Mouse (Mus musculus): ENCODE measurements around the gene Nfx1. TPM values are rescaled to one million over a fixed set of nuclear protein-coding genes. Genes with fewer than 3 reads are reported as not detected.

Nfx1 gene
- polyA plus RNA-seq, 3 experiments from 2014 or later, result 76.3 to 164 (median 120) TPM

DNA sequence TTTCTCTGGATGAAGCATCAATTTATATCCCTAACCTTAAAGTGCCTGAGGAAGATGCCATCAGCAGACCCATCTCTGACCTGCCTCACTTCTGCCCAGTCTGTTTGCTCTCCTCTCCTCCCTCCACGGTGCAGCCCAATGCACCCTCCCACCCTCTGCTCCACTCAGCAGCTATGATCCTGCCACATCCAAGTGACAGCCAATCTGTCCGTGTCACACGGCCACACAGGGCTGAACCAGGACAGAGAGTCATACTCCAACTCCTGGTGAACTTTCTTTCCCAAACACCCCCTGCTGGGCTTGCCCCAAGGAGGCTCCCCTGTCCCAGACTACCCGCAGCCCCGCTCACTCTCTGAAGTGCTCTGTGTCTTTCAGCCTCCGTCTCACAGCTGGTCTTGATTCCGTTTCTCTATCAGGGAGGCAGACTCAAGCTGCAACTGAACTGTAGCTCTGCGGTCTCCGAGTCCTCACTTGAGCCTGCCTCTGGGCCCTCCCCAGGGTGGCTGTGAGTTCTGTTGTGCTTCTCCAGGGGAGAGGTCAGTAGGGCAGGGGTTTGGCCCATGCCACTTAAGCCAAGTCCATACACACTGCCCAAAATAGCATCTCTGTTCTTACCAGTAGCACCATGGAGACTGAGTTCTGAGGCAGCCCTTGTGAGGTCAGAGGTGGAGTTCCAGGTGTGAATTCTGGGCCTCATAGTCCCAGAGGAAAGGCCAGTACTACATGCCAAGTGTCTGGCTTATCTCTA is 77.0 kb downstream of the Nfx1 start, which contains the start of gene Aqp7:
Gene Aqp7 (minus strand): TSS at position 616 of the 748 bp plus-strand sequence.
- ATAC-seq, result no peak

DNA sequence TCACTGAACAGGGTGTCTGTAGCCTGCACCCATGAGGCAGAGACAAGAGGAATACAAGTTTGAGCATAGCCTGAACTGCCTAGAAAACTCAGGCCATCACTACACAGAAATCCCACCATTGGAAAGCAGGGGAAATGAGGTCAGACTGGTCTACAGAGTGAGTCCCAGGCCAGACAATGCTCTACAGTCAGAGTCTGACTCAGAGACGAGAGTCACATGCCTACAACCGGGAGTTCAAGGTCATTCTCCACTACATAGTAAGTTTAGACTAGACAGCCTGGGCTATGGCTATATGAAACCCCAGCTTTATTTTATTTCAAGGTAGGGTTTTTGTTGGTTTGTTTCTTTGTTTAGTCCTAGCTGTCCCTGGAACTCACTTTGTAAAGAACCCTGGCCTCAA is 78.2 kb downstream of the Nfx1 start:
- ATAC-seq, result no peak

DNA sequence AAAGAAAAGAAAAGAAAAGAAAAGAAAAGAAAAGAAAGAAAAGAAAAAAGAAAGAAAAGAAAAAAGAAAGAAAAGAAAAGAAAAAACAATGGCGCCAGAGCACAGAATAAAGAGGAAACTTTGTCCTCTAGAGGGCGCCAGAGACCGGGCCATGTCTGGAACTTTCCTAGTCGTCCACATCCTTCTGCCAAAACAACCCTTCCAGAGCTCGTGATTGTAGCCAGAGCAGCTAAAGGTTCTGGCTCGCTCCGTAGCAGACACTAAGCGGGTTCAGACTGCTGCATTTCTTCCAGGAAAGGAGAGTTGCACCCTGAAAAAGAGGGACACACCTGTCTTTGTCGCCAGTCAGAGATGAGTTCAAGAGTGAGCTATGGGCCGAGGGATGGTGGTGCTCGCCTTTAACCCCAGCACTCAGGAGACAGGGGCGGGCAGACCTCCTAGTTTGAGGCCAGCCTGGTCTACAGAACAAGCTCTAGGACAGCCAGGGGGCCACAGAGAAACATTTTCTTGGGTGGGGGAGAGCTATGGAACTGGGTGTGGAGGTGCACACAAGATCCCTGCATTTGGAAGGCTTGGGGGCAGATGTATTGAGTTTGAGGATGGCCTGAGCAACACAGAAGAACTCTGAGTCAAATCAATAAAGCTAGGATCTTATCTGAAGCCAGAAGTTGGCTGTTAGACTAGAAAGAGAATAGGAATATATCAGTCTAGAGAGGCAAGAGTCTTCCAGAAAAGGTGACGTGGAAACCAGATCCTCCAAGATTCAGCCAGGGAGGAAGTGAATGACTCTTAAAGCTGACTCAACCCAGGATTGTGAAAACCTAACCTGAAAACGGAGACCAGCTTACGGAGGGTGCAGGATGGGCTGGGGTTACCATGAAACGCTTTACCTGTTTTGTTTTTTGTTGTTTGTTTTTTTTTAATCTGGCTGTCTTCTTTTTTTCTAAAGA is 80.3 kb downstream of the Nfx1 start:
- ATAC-seq, result peak; percentile 80

DNA sequence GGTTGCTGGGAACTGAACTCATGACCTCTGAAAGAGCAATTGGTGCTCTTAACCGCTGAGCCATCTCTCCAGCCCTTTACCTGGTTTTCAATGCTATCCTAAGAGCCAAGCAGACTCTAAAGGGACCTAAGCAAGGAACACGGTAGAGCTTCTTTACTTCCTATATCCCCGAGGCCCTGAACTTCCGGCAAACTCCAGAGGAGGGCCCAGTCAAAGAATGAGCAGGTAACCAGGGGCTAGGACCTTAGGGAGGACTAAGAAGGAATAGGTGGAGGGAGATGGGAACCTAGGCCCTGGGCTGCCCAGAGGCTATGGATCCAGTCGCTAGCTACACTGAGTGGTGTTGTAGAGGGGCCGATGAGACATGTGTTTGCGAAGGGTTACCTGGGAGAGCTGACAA is 81.1 kb downstream of the Nfx1 start:
- ATAC-seq, result no peak

DNA sequence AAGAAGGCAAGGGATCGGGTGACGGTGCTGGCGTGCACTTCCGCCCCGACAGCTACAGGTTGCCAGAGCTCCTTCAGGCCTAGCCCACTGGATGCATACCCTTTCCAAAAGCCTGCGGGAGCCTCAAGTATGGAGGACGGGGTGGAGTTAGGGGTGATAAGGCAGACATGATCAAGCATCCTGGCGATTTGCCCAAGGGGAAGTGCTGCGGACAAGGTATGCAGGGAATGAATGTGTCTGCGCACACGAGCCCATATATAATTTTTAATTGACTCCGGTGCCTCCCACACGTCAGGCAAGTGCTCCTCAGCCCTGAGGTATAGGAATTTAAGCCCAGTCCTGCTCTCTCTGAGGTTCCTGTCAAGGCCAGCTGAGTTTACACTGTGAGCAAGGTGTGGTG is 84.4 kb downstream of the Nfx1 start:
- no peak for ATAC-seq

DNA sequence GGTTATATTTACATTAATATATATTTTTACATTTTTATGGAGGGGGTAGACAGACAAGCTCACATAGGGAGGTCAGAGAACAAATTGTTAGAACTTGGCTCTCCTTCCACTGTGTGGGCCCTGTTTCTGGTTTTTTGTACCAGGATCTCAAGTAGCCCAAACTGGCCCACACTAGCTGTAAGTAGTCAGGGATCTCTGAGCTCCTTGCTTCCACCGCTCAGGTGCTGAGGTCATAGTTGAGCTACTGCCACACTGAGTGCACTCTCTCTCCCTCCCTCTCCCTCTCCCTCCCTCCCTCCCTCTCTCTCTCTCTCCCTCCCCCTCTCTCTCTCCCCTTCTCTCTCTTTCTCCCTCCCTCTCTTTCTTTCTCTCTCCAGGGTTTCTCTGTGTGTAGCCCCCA is 85.5 kb downstream of the Nfx1 start:
- ATAC-seq, result no peak

DNA sequence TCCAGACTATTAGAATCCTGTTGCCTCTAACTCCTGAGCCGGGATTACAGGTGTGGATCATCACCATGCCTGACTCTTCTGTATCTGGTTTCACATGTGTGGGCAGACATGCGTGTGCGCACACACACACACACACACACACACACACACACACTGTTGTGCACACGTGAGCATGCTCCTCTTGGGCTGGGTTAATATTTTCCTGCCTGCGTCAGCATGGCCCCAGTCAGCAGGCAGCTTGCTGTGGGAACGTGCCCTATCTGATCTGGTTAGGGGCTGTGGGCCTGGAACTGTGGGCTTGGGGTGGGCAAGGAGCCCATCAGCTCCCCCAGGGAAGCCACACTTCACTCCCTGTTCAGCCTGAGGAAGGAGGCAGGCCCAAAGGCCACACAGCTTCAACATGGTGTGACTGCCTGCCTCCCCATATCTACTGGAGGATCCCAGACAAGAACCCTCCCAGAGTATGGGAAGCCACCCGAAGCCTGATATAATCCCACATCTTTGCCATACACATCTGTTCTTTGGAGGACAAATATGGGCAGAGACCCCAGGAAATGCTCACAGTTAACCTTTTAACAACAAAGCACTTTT is 86.1 kb downstream of the Nfx1 start:
- ATAC-seq, result no peak

DNA sequence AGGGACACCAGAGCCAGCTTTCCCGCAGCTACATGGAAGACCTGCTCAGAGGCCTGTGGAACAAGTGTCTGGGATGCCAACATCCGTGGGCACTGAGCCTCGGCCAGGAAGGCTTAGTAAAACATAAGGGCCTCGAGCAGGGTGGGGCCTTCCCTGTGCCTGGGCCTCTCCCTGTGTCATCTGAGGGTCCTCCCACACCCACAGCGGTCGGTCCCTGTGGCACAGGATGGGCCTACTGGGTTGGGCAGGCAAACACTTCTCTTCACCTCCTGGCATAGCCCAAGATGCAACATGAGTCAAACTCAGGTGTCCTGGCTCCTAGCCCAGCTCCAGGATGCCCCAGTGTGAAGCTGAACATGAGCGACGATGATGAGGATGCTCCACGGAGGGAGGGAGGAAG is 86.7 kb downstream of the Nfx1 start:
- no peak for ATAC-seq

DNA sequence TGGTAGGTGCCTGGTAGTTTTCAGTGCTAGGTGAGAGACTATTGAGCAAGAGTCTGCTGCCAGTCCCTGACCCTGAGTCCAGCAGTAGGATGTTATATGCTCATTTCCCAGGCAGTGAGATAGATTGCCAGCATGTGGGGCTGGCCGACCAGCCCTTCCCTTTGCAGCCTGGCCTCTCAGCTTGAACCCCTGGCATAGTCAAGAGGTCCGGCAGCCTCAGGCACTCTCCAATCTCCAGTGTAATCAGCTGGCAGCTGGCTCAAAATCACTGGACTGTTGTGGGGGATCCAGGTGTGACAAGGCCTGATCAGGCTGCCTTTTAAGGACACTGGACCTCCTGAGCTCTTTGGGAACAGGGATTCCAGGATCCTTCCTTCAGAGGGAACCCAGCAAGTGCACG is 92.6 kb downstream of the Nfx1 start:
- no peak for ATAC-seq

DNA sequence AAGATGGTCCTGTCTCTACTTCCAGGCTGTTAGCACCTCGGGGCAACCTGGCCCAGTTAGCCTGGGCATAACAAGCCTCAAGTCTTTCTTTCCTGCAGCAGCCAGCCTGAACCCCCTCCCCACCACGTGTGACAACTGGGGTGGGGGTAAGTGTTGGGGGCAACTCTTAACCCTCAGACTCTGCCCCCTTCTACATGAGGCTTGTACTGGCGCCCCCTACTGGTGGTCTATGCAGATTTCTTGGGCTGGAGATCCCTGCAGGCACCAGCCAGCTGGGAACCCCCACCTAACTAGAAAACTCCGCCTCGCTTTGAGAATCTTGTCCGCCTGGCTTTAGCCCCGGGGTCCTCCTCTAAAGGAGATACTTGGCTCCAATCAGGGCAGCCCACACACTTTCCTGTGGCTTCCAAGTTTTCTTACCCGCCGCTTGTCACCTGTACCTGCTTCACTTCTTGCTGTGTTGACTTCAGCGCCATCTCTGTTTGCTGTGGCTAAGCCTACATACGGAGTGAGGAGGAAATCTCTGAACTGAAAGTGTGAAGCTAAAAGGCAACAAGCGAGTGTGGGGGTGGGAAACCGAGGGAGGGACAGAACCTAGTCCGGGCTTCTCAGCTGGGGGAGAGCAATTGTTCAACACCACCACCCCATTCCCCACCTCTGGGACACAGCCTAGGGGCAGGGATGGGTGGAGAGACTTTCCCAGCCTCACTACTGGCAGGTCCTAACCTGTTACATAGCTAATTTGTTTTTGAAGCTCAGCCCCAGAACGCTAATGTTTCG is 93.4 kb downstream of the Nfx1 start:
- no peak for ATAC-seq

DNA sequence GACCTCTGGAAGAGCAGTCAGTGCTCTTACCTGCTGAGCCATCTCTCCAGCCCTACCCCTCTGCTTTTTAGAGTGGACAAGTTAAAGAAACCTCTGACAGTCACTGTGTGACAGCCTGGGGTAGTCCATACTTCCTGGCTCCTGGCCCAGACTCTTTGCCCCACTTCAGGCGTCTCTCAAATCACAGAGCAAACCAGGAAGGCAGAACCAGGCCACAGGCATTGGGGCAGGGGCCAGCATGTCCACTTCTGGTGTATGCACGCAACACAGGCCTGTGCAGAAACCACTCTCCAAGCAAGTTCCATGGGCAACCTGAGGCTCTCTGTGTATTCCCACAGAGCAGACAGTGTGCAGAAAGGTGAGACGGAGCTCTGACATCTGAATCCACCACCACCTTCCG is 94.5 kb downstream of the Nfx1 start:
- ATAC-seq, result no peak

DNA sequence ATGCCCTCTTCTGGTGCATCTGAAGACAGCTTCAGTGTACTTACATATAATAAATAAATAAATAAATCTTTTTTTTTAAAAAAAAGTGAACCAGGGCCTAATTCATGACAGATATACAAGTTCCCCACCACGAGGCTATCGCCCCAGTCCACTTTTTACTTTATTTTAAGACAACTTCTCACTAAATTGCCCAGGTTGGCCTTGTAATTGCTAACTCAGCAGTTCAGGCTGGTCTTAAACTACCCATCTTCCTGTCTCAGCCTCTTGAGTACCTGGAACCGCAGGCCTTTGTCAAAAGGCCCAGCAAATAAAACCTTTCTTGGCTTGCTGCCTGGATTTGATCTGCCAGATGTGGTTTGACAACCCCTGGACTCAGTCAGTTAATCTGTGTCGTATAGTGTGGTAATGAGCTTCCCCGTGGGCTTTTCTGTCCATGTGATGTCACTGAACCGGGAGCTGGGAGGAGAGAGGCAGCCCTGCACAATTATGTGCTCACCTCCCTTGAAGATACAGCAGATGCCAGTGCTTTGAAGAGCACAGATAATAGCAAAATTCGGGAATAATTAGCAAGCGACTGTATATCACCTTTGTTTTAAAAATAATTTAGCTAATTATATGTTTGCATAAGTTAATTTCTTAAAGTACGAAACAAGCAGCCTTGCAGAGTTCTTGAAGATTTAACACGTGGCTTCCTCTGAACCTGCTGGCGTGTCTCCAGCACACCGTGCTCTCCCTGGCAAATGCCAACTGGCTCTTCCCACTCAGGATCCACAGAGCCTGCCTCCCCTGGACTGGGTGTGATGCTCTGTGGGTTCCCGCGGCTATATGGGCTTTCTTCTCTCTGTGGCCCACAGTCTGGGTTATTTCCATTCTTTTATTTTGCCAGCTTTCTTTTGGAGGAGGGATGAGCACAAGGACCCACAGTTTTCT is 101.1 kb downstream of the Nfx1 start:
- no peak for ATAC-seq

DNA sequence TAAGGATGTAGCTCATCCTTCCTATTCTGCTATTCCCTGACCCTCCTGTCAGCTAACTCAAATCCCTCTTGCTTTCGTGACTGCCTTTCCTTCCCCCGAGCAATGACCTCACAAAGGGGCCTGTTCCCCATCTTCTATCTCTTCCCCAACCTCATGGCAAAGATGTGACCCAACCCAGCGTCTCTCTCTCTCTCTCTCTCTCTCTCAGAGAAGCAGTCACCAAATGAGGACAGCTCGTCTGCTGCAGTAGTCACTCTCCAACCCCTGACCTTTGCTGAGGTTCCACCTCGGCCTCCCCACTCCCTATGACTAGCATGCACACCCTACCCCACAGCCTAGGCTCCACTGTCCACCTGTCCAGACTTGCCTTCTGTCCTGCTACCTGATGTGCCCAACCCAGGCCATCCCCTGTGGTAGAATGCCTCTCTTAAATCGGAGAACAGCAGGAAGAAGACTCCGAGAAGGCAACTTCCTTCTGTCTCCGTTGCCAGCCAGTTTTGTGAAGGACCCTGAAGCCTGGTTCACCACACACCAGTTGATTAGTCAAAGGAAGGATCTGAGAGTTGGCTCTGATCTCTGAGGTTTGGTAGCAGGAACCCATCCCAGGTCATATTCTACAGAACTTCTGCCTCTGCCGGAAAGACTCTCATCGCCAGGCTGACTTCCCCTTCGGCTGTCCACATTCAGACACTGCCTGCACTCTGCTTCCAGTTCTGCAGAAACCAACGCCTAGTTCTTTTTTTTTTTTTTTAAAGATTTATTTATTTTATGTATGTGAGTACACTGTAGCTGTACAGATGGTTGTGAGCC is 102.5 kb downstream of the Nfx1 start:
- no peak for ATAC-seq

DNA sequence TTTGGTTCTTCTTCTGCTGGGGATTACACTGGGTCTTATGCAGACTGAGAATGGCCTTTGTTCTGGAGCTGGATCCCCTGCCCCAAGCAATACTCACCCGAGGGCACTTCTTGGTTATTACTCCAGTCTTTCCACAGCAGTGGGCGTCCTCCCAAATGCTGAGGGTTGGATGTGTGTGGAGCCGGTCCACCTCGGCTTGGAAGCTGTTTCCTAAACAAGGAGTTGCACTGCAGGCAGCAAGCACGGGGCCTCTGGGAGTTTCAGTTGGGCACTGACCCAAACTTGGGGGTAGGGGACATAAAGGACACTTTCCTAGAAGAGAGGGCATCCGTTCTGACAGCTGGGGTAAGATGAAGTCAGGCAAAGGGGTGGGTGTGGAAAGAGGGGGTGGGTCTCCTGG is 103.8 kb downstream of the Nfx1 start:
- no peak for ATAC-seq

Other genes starting within 250 kb of the Nfx1 start
- gene Dnaja1, start 248.8 kb upstream of the Nfx1 start, polyA plus RNA-seq (2017; shearing (Covaris generic)), result 100 to 1,000 TPM; 482 to 526 (median 512) TPM
- gene Smu1, start 213.0 kb upstream of the Nfx1 start, polyA plus RNA-seq (2017; shearing (Covaris generic)), result 100 to 1,000 TPM; 131 to 146 (median 133) TPM
- gene B4galt1, start 116.9 kb upstream of the Nfx1 start, polyA plus RNA-seq (2017; shearing (Covaris generic)), result 10 to 100 TPM; 47.2 to 79.0 (median 56.0) TPM
- gene Spink4, start 50.9 kb upstream of the Nfx1 start, polyA plus RNA-seq (2017; shearing (Covaris generic)), result not detected
- gene Bag1, start 22.6 kb upstream of the Nfx1 start, polyA plus RNA-seq (2017; shearing (Covaris generic)), result 10 to 100 TPM; 10.0 to 16.1 (median 14.4) TPM
- gene Chmp5, start 22.5 kb upstream of the Nfx1 start, polyA plus RNA-seq (2017; shearing (Covaris generic)), result 100 to 1,000 TPM; 103 to 141 (median 119) TPM
- under 1 TPM in 2 of 3 experiments, not detected in 1; 0.31 to 0.46 TPM for gene Aqp7, start 77.2 kb downstream of the Nfx1 start, polyA plus RNA-seq (2017; shearing (Covaris generic))
- 10 to 100 TPM; 15.2 to 21.2 (median 15.4) TPM for gene Aqp3, start 127.3 kb downstream of the Nfx1 start, polyA plus RNA-seq (2017; shearing (Covaris generic))
- gene Nol6, start 153.5 kb downstream of the Nfx1 start, polyA plus RNA-seq (2017; shearing (Covaris generic)), result 10 to 100 TPM; 14.5 to 20.3 (median 15.7) TPM
- gene Ube2r2, start 164.8 kb downstream of the Nfx1 start, polyA plus RNA-seq (2017; shearing (Covaris generic)), result 10 to 100 TPM; 23.6 to 28.6 (median 25.6) TPM

All from inflammation-experienced regulatory T-cells, adult 6 months (primary cell).